Mouse (Mus musculus): ENCODE measurements around the gene Zfp990. TPM values are rescaled to one million over a fixed set of nuclear protein-coding genes. Genes with fewer than 3 reads are reported as not detected.
"Not testable (repeated sequence)": the region's sequence is repeated elsewhere in the genome, so short reads cannot be mapped to it uniquely, and the experiment has no call there.

Gene Zfp990
- polyA plus RNA-seq, 1 experiment from 2014 or later = not detected

DNA sequence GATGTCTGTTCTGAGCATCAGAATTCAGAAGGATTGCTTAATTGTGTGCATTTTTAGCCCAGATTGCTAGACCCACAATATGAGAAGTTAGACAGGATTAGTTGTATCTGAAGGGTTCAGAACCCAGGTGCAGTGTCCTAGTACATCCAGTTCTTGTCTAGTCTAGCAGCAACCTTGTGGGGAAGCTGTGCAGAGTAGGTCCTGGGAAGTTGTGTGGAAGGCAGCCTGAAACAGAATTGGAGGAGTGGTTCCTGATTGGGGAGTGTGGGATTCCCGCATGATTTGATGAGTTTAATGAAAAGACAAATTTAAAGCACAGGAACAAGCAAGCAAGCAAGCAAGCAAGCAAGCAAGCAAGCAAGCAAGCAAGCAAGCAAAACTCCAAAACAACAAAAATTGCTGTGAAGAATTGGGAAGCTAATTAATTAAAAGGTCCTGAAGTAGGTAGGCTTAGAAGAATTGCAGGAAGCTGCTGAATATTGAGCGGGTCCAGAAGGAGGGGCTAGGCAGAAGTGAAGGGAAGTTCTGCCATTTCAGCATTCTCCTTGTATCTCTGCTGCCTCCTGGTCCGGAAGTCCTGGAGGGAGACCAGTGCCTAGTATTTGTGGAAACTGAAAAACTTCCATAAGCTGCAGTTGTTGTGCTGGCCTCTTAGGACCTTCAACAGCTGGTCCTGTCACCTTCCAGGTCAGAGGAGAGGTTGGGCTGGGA is 53.7 kb downstream of the Zfp990 start:
- DNase-seq (no peak), ATAC-seq (ENCODE audit: low FRiP score, low TSS enrichment) (no peak)
- H3K9me3 ChIP-seq (ENCODE audit: control insufficient read depth, low read length) = peaks cover 38% of the 10 kb centered on the region
- no peaks in the 10 kb centered on the region for H3K27me3 ChIP-seq (ENCODE audit: control insufficient read depth, insufficient read depth, low read length)
- H3K4me2 ChIP-seq (ENCODE audit: low read length) = no peak overlapping the region
- no peak overlapping the region for H3K9ac ChIP-seq (replicated peaks; ENCODE audit: low read length)
- no peak overlapping the region for H3K27ac ChIP-seq (replicated peaks; ENCODE audit: low read depth, low read length)
- no peaks in the 10 kb centered on the region for H3K4me1 ChIP-seq (ENCODE audit: control insufficient read depth, insufficient read depth, low read length)
- WGBS = 73% methylated on average over 3 of the region's 3 CpGs
- H3K4me3 ChIP-seq (replicated peaks; ENCODE audit: low read depth, low read length) = no peak overlapping the region
- H3K36me3 ChIP-seq (ENCODE audit: control insufficient read depth, insufficient read depth, low read length) = no peaks in the 10 kb centered on the region

DNA sequence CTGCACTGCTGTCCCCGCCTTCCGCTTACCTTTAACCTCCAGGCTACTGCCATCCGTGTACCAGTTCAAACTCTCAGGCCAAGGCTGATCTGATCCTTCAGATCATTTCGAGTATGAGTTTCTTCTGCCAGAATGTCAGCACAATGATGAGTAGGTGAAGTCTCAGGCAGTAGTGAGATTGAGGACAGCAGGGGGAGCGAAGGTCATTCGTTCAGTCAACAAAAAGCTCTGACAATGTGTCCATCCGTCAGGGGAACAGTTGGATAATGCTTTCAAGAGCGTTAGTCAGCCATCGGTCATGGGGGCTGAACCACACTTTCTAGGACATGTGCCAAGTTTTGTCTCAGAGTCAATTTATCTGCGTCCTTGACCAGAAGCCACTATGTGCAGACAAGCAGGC is 59.9 kb downstream of the Zfp990 start:
- not testable (repeated sequence) for DNase-seq; H3K4me2 ChIP-seq (ENCODE audit: low read length); H3K4me1 ChIP-seq (ENCODE audit: control insufficient read depth, insufficient read depth, low read length); H3K9ac ChIP-seq (replicated peaks; ENCODE audit: low read length); H3K27ac ChIP-seq (replicated peaks; ENCODE audit: low read depth, low read length); H3K4me3 ChIP-seq (replicated peaks; ENCODE audit: low read depth, low read length); ATAC-seq (ENCODE audit: low FRiP score, low TSS enrichment); H3K36me3 ChIP-seq (ENCODE audit: control insufficient read depth, insufficient read depth, low read length); H3K27me3 ChIP-seq (ENCODE audit: control insufficient read depth, insufficient read depth, low read length)
- 84% methylated on average over 6 of the region's 10 CpGs for WGBS
- peaks cover 14% of the 10 kb centered on the region for H3K9me3 ChIP-seq (ENCODE audit: control insufficient read depth, low read length)

DNA sequence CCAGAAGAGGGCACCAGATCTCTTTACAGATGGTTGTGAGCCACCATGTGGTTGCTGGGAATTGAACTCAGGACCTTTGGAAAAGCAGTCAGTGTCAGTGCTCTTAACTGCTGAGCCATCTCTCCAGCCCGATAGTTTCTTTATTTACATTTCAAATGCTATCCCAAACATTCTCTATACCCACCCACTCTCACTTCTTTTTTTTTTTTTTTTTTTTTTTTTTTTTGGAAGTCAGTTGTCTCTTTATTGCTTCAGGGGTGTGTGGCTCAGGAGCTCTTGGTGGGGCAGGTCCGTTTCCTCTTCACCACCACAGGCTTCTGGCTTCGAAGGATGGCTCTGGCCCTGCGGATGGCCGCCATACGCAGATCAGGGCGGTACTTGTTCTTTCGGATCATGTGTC is 66.1 kb downstream of the Zfp990 start:
- not testable (repeated sequence) for ATAC-seq (ENCODE audit: low FRiP score, low TSS enrichment); H3K9ac ChIP-seq (replicated peaks; ENCODE audit: low read length); H3K36me3 ChIP-seq (ENCODE audit: control insufficient read depth, insufficient read depth, low read length); H3K27ac ChIP-seq (replicated peaks; ENCODE audit: low read depth, low read length); H3K4me2 ChIP-seq (ENCODE audit: low read length); H3K27me3 ChIP-seq (ENCODE audit: control insufficient read depth, insufficient read depth, low read length); H3K4me1 ChIP-seq (ENCODE audit: control insufficient read depth, insufficient read depth, low read length); DNase-seq; H3K4me3 ChIP-seq (replicated peaks; ENCODE audit: low read depth, low read length)
- H3K9me3 ChIP-seq (ENCODE audit: control insufficient read depth, low read length) = peaks cover 11% of the 10 kb centered on the region
- 90% methylated on average over 8 of the region's 8 CpGs for WGBS

DNA sequence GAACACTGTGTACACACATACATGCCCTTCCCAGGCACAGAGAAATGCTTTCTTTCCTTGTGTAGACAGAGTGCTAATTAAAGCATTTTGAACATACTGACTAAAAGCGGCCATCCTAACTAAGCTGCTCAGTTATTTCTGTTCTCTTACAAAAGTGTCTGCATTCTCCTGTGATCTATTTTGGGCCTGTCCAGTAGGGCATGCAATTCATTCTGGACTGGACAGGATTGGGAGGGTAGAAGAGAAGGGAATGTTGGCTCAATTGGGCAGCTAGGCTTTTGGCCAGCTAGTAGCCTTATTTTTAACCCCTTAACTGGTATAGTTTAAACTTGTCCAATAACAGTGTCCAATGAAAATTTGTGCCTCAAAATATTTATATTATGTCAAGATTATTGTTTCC is 69.8 kb downstream of the Zfp990 start:
- DNase-seq; H3K4me3 ChIP-seq (replicated peaks; ENCODE audit: low read depth, low read length); ATAC-seq (ENCODE audit: low FRiP score, low TSS enrichment); H3K27me3 ChIP-seq (ENCODE audit: control insufficient read depth, insufficient read depth, low read length); H3K9me3 ChIP-seq (ENCODE audit: control insufficient read depth, low read length); H3K36me3 ChIP-seq (ENCODE audit: control insufficient read depth, insufficient read depth, low read length); H3K9ac ChIP-seq (replicated peaks; ENCODE audit: low read length); H3K4me1 ChIP-seq (ENCODE audit: control insufficient read depth, insufficient read depth, low read length); H3K4me2 ChIP-seq (ENCODE audit: low read length); H3K27ac ChIP-seq (replicated peaks; ENCODE audit: low read depth, low read length): not testable (repeated sequence)
- WGBS = 96% methylated on average over 1 of the region's 1 CpGs

DNA sequence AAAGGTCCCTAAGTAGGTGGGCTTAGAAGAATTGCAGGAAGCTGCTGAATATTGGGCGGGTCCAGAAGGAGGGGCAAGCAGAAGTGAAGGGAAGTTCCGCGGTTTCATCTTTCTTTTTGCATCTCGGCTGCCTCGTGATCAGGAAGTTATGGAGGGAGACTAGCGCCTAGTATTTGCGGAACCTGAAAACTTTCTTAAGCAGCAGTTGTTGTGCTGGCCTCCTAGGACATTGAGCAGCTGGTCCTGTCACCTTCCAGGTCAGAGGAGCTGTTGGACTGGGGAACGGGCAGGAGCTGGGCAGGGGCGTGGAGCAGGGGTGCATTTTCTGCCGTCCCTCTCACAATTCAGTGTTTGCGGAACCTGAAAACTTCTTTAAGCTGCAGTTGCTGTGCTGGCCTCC is 74.5 kb downstream of the Zfp990 start, which contains the start of gene Gm13212:
Gene Gm13212, plus strand, starts transcription at position 89 of the 400 bp plus-strand sequence.
- H3K27ac ChIP-seq (replicated peaks; ENCODE audit: low read depth, low read length); H3K4me3 ChIP-seq (replicated peaks; ENCODE audit: low read depth, low read length); ATAC-seq (ENCODE audit: low FRiP score, low TSS enrichment); H3K36me3 ChIP-seq (ENCODE audit: control insufficient read depth, insufficient read depth, low read length); H3K27me3 ChIP-seq (ENCODE audit: control insufficient read depth, insufficient read depth, low read length); H3K4me2 ChIP-seq (ENCODE audit: low read length); H3K9ac ChIP-seq (replicated peaks; ENCODE audit: low read length); H3K4me1 ChIP-seq (ENCODE audit: control insufficient read depth, insufficient read depth, low read length); DNase-seq: not testable (repeated sequence)
- peaks cover 15% of the 10 kb centered on the region; the same call in 1 of the 2 replicates for H3K9me3 ChIP-seq (ENCODE audit: control insufficient read depth, low read length)
- WGBS = 28% methylated on average over 11 of the region's 11 CpGs

DNA sequence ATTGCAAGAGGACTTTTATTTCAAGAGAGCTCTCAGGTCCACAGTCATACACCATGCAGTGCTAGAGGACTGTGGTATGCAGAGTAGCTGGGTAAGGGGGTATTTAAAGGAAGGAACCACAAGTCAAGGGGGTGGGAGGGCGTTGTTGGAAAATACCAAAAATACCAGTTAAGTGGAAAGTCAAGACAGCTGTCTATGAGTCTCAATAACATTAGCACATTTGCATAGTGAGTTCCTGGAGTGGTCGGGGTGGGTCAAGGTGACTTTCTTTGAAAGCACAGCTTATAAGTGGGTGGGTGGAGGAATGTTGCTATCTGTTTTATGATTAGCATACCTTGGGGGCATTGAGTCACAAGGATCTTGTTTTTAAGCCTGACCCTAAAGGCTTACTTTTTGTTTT is 75.5 kb downstream of the Zfp990 start:
- H3K27ac ChIP-seq (replicated peaks; ENCODE audit: low read depth, low read length); H3K4me2 ChIP-seq (ENCODE audit: low read length); H3K9ac ChIP-seq (replicated peaks; ENCODE audit: low read length); ATAC-seq (ENCODE audit: low FRiP score, low TSS enrichment); H3K27me3 ChIP-seq (ENCODE audit: control insufficient read depth, insufficient read depth, low read length); H3K36me3 ChIP-seq (ENCODE audit: control insufficient read depth, insufficient read depth, low read length); H3K4me1 ChIP-seq (ENCODE audit: control insufficient read depth, insufficient read depth, low read length); DNase-seq; H3K4me3 ChIP-seq (replicated peaks; ENCODE audit: low read depth, low read length): not testable (repeated sequence)
- WGBS = 83% methylated on average over 2 of the region's 2 CpGs
- peaks cover 15% of the 10 kb centered on the region; the same call in 1 of the 2 replicates for H3K9me3 ChIP-seq (ENCODE audit: control insufficient read depth, low read length)

Other genes with a start within 250 kb of the Zfp990 start
- gene Tnfrsf8, start 195.6 kb upstream of the Zfp990 start, polyA plus RNA-seq (2014; fragmentation: Nextera tagmentation; extraction: Ambion mirVana) = 0.29 and 0.39 TPM in 2 replicates
- 0.05 and 0.20 TPM in 2 replicates for gene Gm13212, start 74.4 kb downstream of the Zfp990 start, polyA plus RNA-seq (2014; fragmentation: Nextera tagmentation; extraction: Ambion mirVana)
- not detected in 2 replicates for gene Zfp980, start 159.9 kb downstream of the Zfp990 start, polyA plus RNA-seq (2014; fragmentation: Nextera tagmentation; extraction: Ambion mirVana)